Mouse (Mus musculus): ENCODE measurements around the gene Vstm2a. TPM values are rescaled to one million over a fixed set of nuclear protein-coding genes. Genes with fewer than 3 reads are reported as not detected.

Gene Vstm2a
- 0.09 and 0.25 TPM in 2 replicates for polyA plus RNA-seq (2015; fragmentation: Nextera tagmentation; extraction: Ambion mirVana)

- 2% methylated on average over 44 of the region's 44 CpGs for WGBS
- no peak for ATAC-seq (ENCODE audit: extremely low read depth, insufficient number of reproducible peaks, low FRiP score, low TSS enrichment)
- Histone ChIP-seq H3K4me1 (peaks cover 19% of the 10 kb centered on the region), H3K4me3 (peak within 1 kb of the TSS; percentile 64), H3K9ac (peak within 1 kb of the TSS; percentile 72), H3K36me3 (no peaks in the 10 kb centered on the region), H3K9me3 (no peaks in the 10 kb centered on the region), H3K27ac (replicated peaks) (no peak within 1 kb of the TSS), H3K4me2 (peak within 1 kb of the TSS; percentile 96), H3K27me3 (replicated peaks) (peaks cover 50% of the 10 kb centered on the region)
Measured at GRCm38 (mm10) chr11:16257473-16257921, at the start of gene Vstm2a. Vstm2a (plus strand) TSS chr11:16257724.

DNA sequence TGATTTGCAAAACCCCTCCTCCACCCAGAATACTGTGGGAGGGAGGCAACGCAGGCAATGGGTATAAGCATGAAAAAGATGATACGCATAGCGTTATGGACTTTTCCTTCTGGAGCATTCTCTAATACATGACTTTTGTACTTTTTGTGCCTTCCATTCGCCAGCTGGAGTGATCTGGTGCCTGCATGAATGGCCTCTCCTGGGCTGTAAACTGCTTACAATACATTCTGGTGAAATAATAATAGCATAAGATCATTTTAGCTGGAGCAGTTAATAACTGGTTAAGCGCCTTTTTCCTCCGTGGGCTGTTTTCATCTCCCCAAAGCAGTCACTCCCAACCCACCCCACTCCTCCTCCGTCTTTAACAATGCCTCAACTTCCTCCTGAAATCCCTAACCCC is 513 bp upstream of the Vstm2a start:
- peak overlapping the region; percentile 64 for H3K4me3 ChIP-seq
- H3K9me3 ChIP-seq, result no peaks in the 10 kb centered on the region
- H3K4me2 ChIP-seq, result peak overlapping the region; percentile 96
- H3K4me1 ChIP-seq, result peaks cover 19% of the 10 kb centered on the region
- H3K27ac ChIP-seq (replicated peaks), result no peak overlapping the region
- H3K27me3 ChIP-seq (replicated peaks), result peaks cover 50% of the 10 kb centered on the region
- H3K9ac ChIP-seq, result peak overlapping the region; percentile 72
- no peak for ATAC-seq (ENCODE audit: extremely low read depth, insufficient number of reproducible peaks, low FRiP score, low TSS enrichment)
- 28% methylated on average over 7 of the region's 7 CpGs for WGBS
- H3K36me3 ChIP-seq, result no peaks in the 10 kb centered on the region

DNA sequence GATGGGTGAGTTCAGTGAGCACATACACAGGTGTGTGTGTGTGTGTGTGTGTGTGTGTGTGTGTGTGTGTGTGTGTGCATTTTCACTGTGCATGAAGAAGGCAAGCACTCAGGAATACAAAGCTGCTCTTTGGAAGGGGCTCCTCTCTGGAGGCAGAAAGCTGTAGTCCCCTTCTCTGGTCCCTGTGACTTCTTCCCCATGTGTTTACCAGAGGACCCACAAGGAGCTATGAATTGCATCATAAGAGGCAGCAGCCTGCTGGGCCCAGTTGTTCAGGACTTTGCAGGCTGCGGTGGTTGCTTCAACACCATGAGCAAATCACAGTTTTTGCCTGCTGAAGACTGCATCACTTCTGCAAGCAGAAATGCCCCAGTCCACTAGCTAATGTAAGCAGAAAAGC is 776 bp downstream of the Vstm2a start:
- peaks cover 19% of the 10 kb centered on the region for H3K4me1 ChIP-seq
- no peaks in the 10 kb centered on the region for H3K36me3 ChIP-seq
- H3K4me2 ChIP-seq, result no peak overlapping the region
- H3K9ac ChIP-seq, result no peak overlapping the region
- no peaks in the 10 kb centered on the region for H3K9me3 ChIP-seq
- no peak overlapping the region; the same call in 1 of the 2 replicates for H3K4me3 ChIP-seq
- ATAC-seq (ENCODE audit: extremely low read depth, insufficient number of reproducible peaks, low FRiP score, low TSS enrichment), result no peak
- 27% methylated on average over 1 of the region's 1 CpGs for WGBS
- H3K27ac ChIP-seq (replicated peaks), result no peak overlapping the region
- peaks cover 50% of the 10 kb centered on the region for H3K27me3 ChIP-seq (replicated peaks)

- no peaks in the 10 kb centered on the region for H3K9me3 ChIP-seq
- ATAC-seq (ENCODE audit: extremely low read depth, insufficient number of reproducible peaks, low FRiP score, low TSS enrichment), result no peak
- 16% methylated on average over 9 of the region's 9 CpGs for WGBS
Measured at GRCm38 (mm10) chr11:16259876-16260275, 2.4 kb downstream of the Vstm2a start.

GRCm38 (mm10) chr11:16260764-16261578 is 3.4 kb downstream of the Vstm2a start:
- ATAC-seq (ENCODE audit: extremely low read depth, insufficient number of reproducible peaks, low FRiP score, low TSS enrichment), result no peak
- H3K27ac ChIP-seq (replicated peaks), result no peak overlapping the region
- no peaks in the 10 kb centered on the region for H3K36me3 ChIP-seq
- H3K4me2 ChIP-seq, result peak overlapping the region; percentile 81
- H3K9ac ChIP-seq, result peak overlapping the region; percentile 76
- H3K9me3 ChIP-seq, result no peaks in the 10 kb centered on the region
- peak overlapping the region; percentile 53 for H3K4me3 ChIP-seq
- peaks cover 19% of the 10 kb centered on the region for H3K4me1 ChIP-seq
- peaks cover 44% of the 10 kb centered on the region for H3K27me3 ChIP-seq (replicated peaks)
- under 1% methylated on average over 40 of the region's 40 CpGs for WGBS

More at GRCm38 (mm10) chr11:16259876-16260275, 2.4 kb downstream of the Vstm2a start:
- Histone ChIP-seq H3K36me3 (no peaks in the 10 kb centered on the region), H3K27ac (replicated peaks) (no peak overlapping the region), H3K9ac (no peak overlapping the region), H3K27me3 (replicated peaks) (peaks cover 50% of the 10 kb centered on the region), H3K4me1 (peaks cover 19% of the 10 kb centered on the region), H3K4me2 (no peak overlapping the region), H3K4me3 (0 out of 2 replicates have a peak overlapping the region, but pooled peaks have one; percentile 53)

GRCm38 (mm10) chr11:16268396-16268795 is 10.9 kb downstream of the Vstm2a start:
- Histone ChIP-seq H3K9ac (no peak overlapping the region), H3K27ac (replicated peaks) (no peak overlapping the region), H3K36me3 (no peaks in the 10 kb centered on the region), H3K4me2 (no peak overlapping the region), H3K4me1 (no peaks in the 10 kb centered on the region), H3K9me3 (no peaks in the 10 kb centered on the region), H3K4me3 (no peak overlapping the region), H3K27me3 (replicated peaks) (no peaks in the 10 kb centered on the region)
- 78% methylated on average over 1 of the region's 1 CpGs for WGBS
- ATAC-seq (ENCODE audit: extremely low read depth, insufficient number of reproducible peaks, low FRiP score, low TSS enrichment), result no peak

- H3K9ac ChIP-seq, result no peak overlapping the region
- no peak overlapping the region for H3K27ac ChIP-seq (replicated peaks)
- no peak for ATAC-seq (ENCODE audit: extremely low read depth, insufficient number of reproducible peaks, low FRiP score, low TSS enrichment)
- H3K4me3 ChIP-seq, result no peak overlapping the region
- H3K27me3 ChIP-seq (replicated peaks), result no peaks in the 10 kb centered on the region
- no peaks in the 10 kb centered on the region for H3K9me3 ChIP-seq
- 51% methylated on average over 1 of the region's 1 CpGs for WGBS
- no peaks in the 10 kb centered on the region for H3K4me1 ChIP-seq
- H3K4me2 ChIP-seq, result no peak overlapping the region
- no peaks in the 10 kb centered on the region for H3K36me3 ChIP-seq
Measured at GRCm38 (mm10) chr11:16290381-16290780, 32.9 kb downstream of the Vstm2a start.

GRCm38 (mm10) chr11:16292960-16293359 is 35.4 kb downstream of the Vstm2a start:
- no peak overlapping the region for H3K27ac ChIP-seq (replicated peaks)
- H3K27me3 ChIP-seq (replicated peaks), result no peaks in the 10 kb centered on the region
- H3K4me2 ChIP-seq, result no peak overlapping the region
- no peaks in the 10 kb centered on the region for H3K36me3 ChIP-seq
- no peak for ATAC-seq (ENCODE audit: extremely low read depth, insufficient number of reproducible peaks, low FRiP score, low TSS enrichment)
- no peak overlapping the region for H3K9ac ChIP-seq
- H3K4me1 ChIP-seq, result no peaks in the 10 kb centered on the region
- H3K9me3 ChIP-seq, result no peaks in the 10 kb centered on the region
- H3K4me3 ChIP-seq, result no peak overlapping the region
- 71% methylated on average over 4 of the region's 4 CpGs for WGBS

GRCm38 (mm10) chr11:16296521-16296920 is 39.0 kb downstream of the Vstm2a start:
- ATAC-seq (ENCODE audit: extremely low read depth, insufficient number of reproducible peaks, low FRiP score, low TSS enrichment), result no peak
- WGBS, result 58% methylated on average over 1 of the region's 1 CpGs
- Histone ChIP-seq H3K27me3 (replicated peaks) (no peaks in the 10 kb centered on the region), H3K4me3 (no peak overlapping the region), H3K9me3 (no peaks in the 10 kb centered on the region), H3K4me2 (no peak overlapping the region), H3K36me3 (no peaks in the 10 kb centered on the region), H3K9ac (no peak overlapping the region), H3K4me1 (no peaks in the 10 kb centered on the region), H3K27ac (replicated peaks) (no peak overlapping the region)

GRCm38 (mm10) chr11:16299492-16299891 is 42.0 kb downstream of the Vstm2a start:
- no peak for ATAC-seq (ENCODE audit: extremely low read depth, insufficient number of reproducible peaks, low FRiP score, low TSS enrichment)
- Histone ChIP-seq H3K4me2 (no peak overlapping the region), H3K4me3 (no peak overlapping the region), H3K9me3 (no peaks in the 10 kb centered on the region), H3K4me1 (no peaks in the 10 kb centered on the region), H3K27me3 (replicated peaks) (no peaks in the 10 kb centered on the region), H3K9ac (no peak overlapping the region), H3K36me3 (no peaks in the 10 kb centered on the region), H3K27ac (replicated peaks) (no peak overlapping the region)
- 59% methylated on average over 1 of the region's 1 CpGs for WGBS

DNA sequence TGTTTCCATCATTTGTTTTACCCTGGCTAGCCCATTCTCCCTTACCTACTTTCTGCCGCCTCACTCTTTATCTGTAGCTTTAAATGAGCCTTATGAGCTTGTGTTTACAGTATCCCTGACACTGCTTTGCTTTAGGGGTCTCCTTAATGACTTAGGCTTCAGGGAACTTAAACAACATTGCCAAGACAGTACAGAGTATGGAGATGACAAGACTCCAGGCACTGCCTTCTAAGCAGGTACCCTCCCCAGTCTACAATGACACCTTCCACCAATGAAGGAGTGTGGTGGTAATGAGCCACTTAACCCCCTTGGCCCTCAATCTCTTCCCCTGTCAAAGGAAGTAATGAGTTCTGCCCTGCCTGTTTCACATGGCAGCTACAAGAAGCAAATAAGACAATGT is 42.4 kb downstream of the Vstm2a start:
- Histone ChIP-seq H3K27ac (replicated peaks) (no peak overlapping the region), H3K4me1 (no peaks in the 10 kb centered on the region), H3K4me3 (no peak overlapping the region), H3K27me3 (replicated peaks) (no peaks in the 10 kb centered on the region), H3K36me3 (no peaks in the 10 kb centered on the region), H3K9ac (no peak overlapping the region), H3K4me2 (no peak overlapping the region), H3K9me3 (no peaks in the 10 kb centered on the region)
- no peak for ATAC-seq (ENCODE audit: extremely low read depth, insufficient number of reproducible peaks, low FRiP score, low TSS enrichment)
- 56% methylated on average over 1 of the region's 1 CpGs for WGBS

GRCm38 (mm10) chr11:16300709-16301108 is 43.2 kb downstream of the Vstm2a start:
- whole genome bisulfite sequencing, result 74% methylated on average over 2 of the region's 2 CpGs
- Histone ChIP-seq H3K36me3 (no peaks in the 10 kb centered on the region), H3K27me3 (replicated peaks) (no peaks in the 10 kb centered on the region), H3K4me1 (no peaks in the 10 kb centered on the region), H3K9ac (no peak overlapping the region), H3K27ac (replicated peaks) (no peak overlapping the region), H3K4me3 (no peak overlapping the region), H3K9me3 (no peaks in the 10 kb centered on the region), H3K4me2 (no peak overlapping the region)
- no peak for ATAC-seq (ENCODE audit: extremely low read depth, insufficient number of reproducible peaks, low FRiP score, low TSS enrichment)

All from heart, embryonic 13.5 days (tissue).